Mouse (Mus musculus): ENCODE measurements around the gene Exoc4. TPM values are rescaled to one million over a fixed set of nuclear protein-coding genes. Genes with fewer than 3 reads are reported as not detected.

Gene Exoc4
- total and polyA plus RNA-seq, 3 experiments, result 31.2 to 46.4 (median 41.9) TPM

DNA sequence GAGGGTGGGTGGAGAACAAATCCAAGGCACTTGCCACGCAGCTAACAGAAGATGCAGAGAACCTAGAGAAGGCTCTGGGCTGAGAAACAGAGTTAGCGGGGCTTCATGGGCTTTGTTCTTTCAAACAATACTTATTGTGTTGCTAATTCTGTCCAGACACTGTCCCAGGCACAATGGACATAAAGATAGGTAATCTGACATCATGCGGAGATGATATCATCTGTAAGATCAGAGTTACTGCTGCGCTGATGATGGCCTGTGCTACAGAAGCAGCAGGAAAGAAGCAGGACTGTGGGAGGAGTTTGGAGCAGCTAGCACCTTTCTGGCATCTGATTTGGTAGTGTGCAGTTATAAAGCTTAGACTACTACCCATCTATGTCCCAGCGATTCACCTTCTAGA is 738.2 kb downstream of the Exoc4 start:
- Histone ChIP-seq H3K36me3 (replicated peaks in 1 of 2; ENCODE audit: control insufficient read depth in 1 of 2, insufficient read depth in 1 of 2, low read length in 1 of 2) (no peaks in the 10 kb centered on the region), H3K9me3 (replicated peaks; ENCODE audit: low read length) (no peaks in the 10 kb centered on the region), H3K4me1 (ENCODE audit: control insufficient read depth in 1 of 2, insufficient read depth in 2 of 2) (no peaks in the 10 kb centered on the region; a peak in 1 of 4 replicates), H3K4me2 (ENCODE audit: insufficient read depth, low read depth, poor library complexity, severe bottlenecking) (no peak overlapping the region), H3K9ac (ENCODE audit: insufficient read depth, low read depth) (no peak overlapping the region), H3K27me3 (replicated peaks) (no peaks in the 10 kb centered on the region), H3K79me2 (replicated peaks; ENCODE audit: control insufficient read depth, extremely low read depth, insufficient read depth, poor library complexity, severe bottlenecking) (no peaks in the 10 kb centered on the region), H3K4me3 (replicated peaks in 1 of 3; ENCODE audit: low read depth in 2 of 3, low read length in 2 of 3, poor library complexity in 1 of 3) (no peak overlapping the region), H3K27ac (ENCODE audit: insufficient read depth, low read depth) (no peak overlapping the region)
- DNase-seq (ENCODE audit: extremely low read depth), result no peak
- in situ Hi-C loops (cut with MboI; ENCODE audit: low pct_ligation_motif_present, low pct_unique_long_range_greater_than_20kb, low sequenced_read_pairs), result no loop called here
- dilution Hi-C loops (cut with MboI; ENCODE audit: extremely low pct_ligation_motif_present, extremely low pct_unique_long_range_greater_than_20kb, low sequenced_read_pairs), result no loop called here
- TF ChIP-seq IRF4 (IDR thresholded peaks at IDR 0.05; ENCODE audit: low read depth, low read length) (no peak), MEF2A (IDR thresholded peaks at IDR 0.05; ENCODE audit: borderline replicate concordance, low read depth, low read length) (no peak), POLR2AphosphoS2 (IDR thresholded peaks at IDR 0.05; ENCODE audit: low read depth, low read length) (no peak), JUND (conservative IDR thresholded peaks at IDR 0.05; ENCODE audit: low read depth, low read length) (no peak), SMC3 (IDR thresholded peaks at IDR 0.05; ENCODE audit: low read depth, low read length) (no peak), CHD2 (IDR thresholded peaks at IDR 0.05; ENCODE audit: low read length) (no peak), SIN3A (IDR thresholded peaks at IDR 0.05; ENCODE audit: low read length) (no peak), CTCF (conservative IDR thresholded peaks at IDR 0.05 in 1 of 2, IDR thresholded peaks at IDR 0.05 in 1 of 2; ENCODE audit: low read depth in 2 of 2, low read length in 2 of 2) (no peak), POLR2A (IDR thresholded peaks at IDR 0.05; ENCODE audit: low read depth, low read length) (no peak), MAZ (IDR thresholded peaks at IDR 0.05; ENCODE audit: low read depth, low read length) (no peak), NELFE (IDR thresholded peaks at IDR 0.05; ENCODE audit: low read depth, low read length) (no peak), ZKSCAN1 (IDR thresholded peaks at IDR 0.05; ENCODE audit: borderline replicate concordance, low read depth, low read length) (no peak), MAX (IDR thresholded peaks at IDR 0.05; ENCODE audit: low read length) (no peak)

DNA sequence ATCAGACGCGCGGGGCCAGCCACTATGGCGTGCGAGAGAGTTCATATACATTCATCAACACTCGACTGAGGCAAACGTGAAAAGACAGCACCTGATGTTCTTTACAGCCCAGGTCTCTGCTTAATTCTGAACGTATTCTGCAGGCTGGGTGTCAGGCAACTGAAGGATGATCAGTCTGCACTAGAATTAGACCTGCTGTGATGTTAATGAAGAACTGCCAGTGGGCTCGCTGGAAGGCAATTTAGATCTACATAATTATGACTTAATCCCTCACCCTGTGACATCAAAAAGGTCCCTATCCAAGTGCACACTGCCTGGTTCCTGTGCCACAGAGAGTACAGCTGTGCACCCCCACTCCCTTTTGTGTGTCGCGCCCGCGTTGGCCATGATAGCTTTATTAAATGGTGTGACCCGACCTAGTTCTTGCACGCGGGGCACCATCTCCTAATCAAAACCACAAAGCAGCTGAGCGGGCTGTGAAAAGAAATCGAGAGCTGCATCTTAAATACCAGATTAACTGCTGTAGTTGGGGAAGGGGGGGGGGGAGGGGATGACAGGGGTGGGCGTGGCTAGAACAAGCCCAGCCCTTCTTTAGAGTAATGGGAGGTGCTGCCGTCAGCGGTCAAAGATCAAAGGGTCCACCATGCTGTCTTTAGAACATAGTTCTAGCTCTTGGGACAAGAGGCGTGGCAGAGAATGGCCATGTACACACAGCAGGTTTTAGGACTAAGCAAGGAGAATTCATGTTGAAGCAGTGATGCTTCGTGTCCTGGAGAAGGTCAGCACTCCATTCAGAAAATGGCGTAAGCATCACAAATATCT is 743.5 kb downstream of the Exoc4 start:
- Histone ChIP-seq H3K36me3 (replicated peaks in 1 of 2; ENCODE audit: control insufficient read depth in 1 of 2, insufficient read depth in 1 of 2, low read length in 1 of 2) (no peaks in the 10 kb centered on the region), H3K9ac (ENCODE audit: insufficient read depth, low read depth) (no peak overlapping the region), H3K9me3 (replicated peaks; ENCODE audit: low read length) (no peaks in the 10 kb centered on the region), H3K27ac (ENCODE audit: insufficient read depth, low read depth) (no peak overlapping the region), H3K79me2 (replicated peaks; ENCODE audit: control insufficient read depth, extremely low read depth, insufficient read depth, poor library complexity, severe bottlenecking) (no peaks in the 10 kb centered on the region), H3K4me1 (ENCODE audit: control insufficient read depth in 1 of 2, insufficient read depth in 2 of 2) (no peaks in the 10 kb centered on the region), H3K4me3 (replicated peaks in 1 of 3; ENCODE audit: low read depth in 2 of 3, low read length in 2 of 3, poor library complexity in 1 of 3) (no peak overlapping the region), H3K4me2 (ENCODE audit: insufficient read depth, low read depth, poor library complexity, severe bottlenecking) (no peak overlapping the region), H3K27me3 (replicated peaks) (no peaks in the 10 kb centered on the region)
- DNase-seq (ENCODE audit: extremely low read depth), result no peak
- in situ Hi-C loops (cut with MboI; ENCODE audit: low pct_ligation_motif_present, low pct_unique_long_range_greater_than_20kb, low sequenced_read_pairs), result no loop called here
- TF ChIP-seq NELFE (IDR thresholded peaks at IDR 0.05; ENCODE audit: low read depth, low read length) (no peak), HCFC1 (IDR thresholded peaks at IDR 0.05; ENCODE audit: low read depth, low read length) (no peak)
- dilution Hi-C loops (cut with MboI; ENCODE audit: extremely low pct_ligation_motif_present, extremely low pct_unique_long_range_greater_than_20kb, low sequenced_read_pairs), result no loop called here

DNA sequence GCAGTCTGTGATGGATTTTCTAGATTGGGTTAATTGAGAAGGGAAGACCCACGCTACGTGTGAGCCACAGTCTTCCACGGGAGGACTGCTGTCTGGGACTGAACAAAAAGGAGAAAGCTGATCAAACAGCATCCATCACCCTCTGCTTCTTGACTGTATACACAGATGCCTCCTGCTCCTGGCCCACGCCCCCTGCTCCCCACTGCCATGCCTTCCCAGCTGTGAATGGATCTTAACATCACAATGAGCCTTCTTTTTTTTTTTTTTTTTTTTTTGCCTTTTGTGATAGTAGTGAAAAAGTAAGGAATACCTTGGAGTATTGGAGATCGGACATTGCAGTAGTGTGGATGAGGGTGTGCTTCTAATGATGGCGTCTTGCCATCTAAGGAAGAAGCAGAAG is 745.0 kb downstream of the Exoc4 start:
- in situ Hi-C loops (cut with MboI; ENCODE audit: low pct_ligation_motif_present, low pct_unique_long_range_greater_than_20kb, low sequenced_read_pairs), result no loop called here

More for the DNA sequence above, 745.0 kb downstream of the Exoc4 start:
- Histone ChIP-seq H3K79me2 (replicated peaks; ENCODE audit: control insufficient read depth, extremely low read depth, insufficient read depth, poor library complexity, severe bottlenecking) (no peaks in the 10 kb centered on the region), H3K27ac (ENCODE audit: insufficient read depth, low read depth) (no peak overlapping the region), H3K9ac (ENCODE audit: insufficient read depth, low read depth) (no peak overlapping the region), H3K4me3 (replicated peaks in 1 of 3; ENCODE audit: low read depth in 2 of 3, low read length in 2 of 3, poor library complexity in 1 of 3) (no peak overlapping the region), H3K27me3 (replicated peaks) (no peaks in the 10 kb centered on the region), H3K4me1 (ENCODE audit: control insufficient read depth in 1 of 2, insufficient read depth in 2 of 2) (no peaks in the 10 kb centered on the region), H3K9me3 (replicated peaks; ENCODE audit: low read length) (no peaks in the 10 kb centered on the region), H3K36me3 (replicated peaks in 1 of 2; ENCODE audit: control insufficient read depth in 1 of 2, insufficient read depth in 1 of 2, low read length in 1 of 2) (no peaks in the 10 kb centered on the region), H3K4me2 (ENCODE audit: insufficient read depth, low read depth, poor library complexity, severe bottlenecking) (no peak overlapping the region)
- dilution Hi-C loops (cut with MboI; ENCODE audit: extremely low pct_ligation_motif_present, extremely low pct_unique_long_range_greater_than_20kb, low sequenced_read_pairs), result no loop called here
- DNase-seq (ENCODE audit: extremely low read depth), result no peak
- TF ChIP-seq MAFK (IDR thresholded peaks at IDR 0.05; ENCODE audit: insufficient replicate concordance, low read length), result no peak
- no peak for TF ChIP-seq NRF1 (IDR thresholded peaks at IDR 0.05; ENCODE audit: low read depth, low read length)
